Mouse (Mus musculus) pancreas, adult 10 weeks (tissue): ENCODE data around the gene Gm17581. TPM values are rescaled to one million over a fixed set of nuclear protein-coding genes. Genes with fewer than 3 reads are reported as not detected.

Source experiments
- polyA plus RNA-seq: library from polyadenylated mRNA; stranded (reverse); fragments of 350-450 nt; fragmentation: Illumina TruSeq; extraction: RNeasy Lipid Tissue Mini Kit (QIAGEN cat#74804); gene quantifications from one replicate; pipeline ENCODE4 v1.2.3, GENCODE M21; 2015; ENCODE audit warnings: low read depth, low replicate concordance; ENCODE audit not compliant: insufficient read depth

The Gm17581 gene
- polyA plus RNA-seq = not detected

GRCm38 (mm10) chr2:155735766-155736165 lies at the start of gene Gm17581:
Gene Gm17581 (minus strand): TSS chr2:155735866.

GRCm38 (mm10) chr2:155774927-155775684 lies 39.4 kb upstream of the Gm17581 start, which contains the start of gene Mmp24:
Gene Mmp24 (plus strand): TSS chr2:155775342.

GRCm38 (mm10) chr2:155751014-155751786 lies 15.5 kb upstream of the Gm17581 start, which contains the start of gene Procr:
Gene Procr (plus strand): TSS chr2:155751117.

GRCm38 (mm10) chr2:155729158-155729645 lies 6.5 kb downstream of the Gm17581 start, which contains the start of gene Edem2:
Gene Edem2 (minus strand): TSS chr2:155729475.

GRCm38 (mm10) chr2:155691723-155692493 lies 43.8 kb downstream of the Gm17581 start, which contains the start of gene Trpc4ap:
Gene Trpc4ap (minus strand): TSS chr2:155692384.

Other genes with a start within 250 kb of the Gm17581 start
- gene Acss2, start 217.9 kb downstream of the Gm17581 start, polyA plus RNA-seq = 6.0 TPM
- 4.5 TPM for gene Ggt7, start 217.6 kb downstream of the Gm17581 start, polyA plus RNA-seq
- gene Gss, start 143.1 kb downstream of the Gm17581 start, polyA plus RNA-seq = 3.0 TPM
- not detected for gene Myh7b, start 124.7 kb downstream of the Gm17581 start, polyA plus RNA-seq
- 34.8 TPM for gene Trpc4ap, start 43.5 kb downstream of the Gm17581 start, polyA plus RNA-seq
- gene Edem2, start 6.4 kb downstream of the Gm17581 start, polyA plus RNA-seq = 84.1 TPM
- 6.8 TPM for gene Procr, start 15.3 kb upstream of the Gm17581 start, polyA plus RNA-seq
- gene Mmp24, start 39.5 kb upstream of the Gm17581 start, polyA plus RNA-seq = 0.30 TPM
- gene BC029722, start 83.6 kb upstream of the Gm17581 start, polyA plus RNA-seq = 13.2 TPM
- 16.0 TPM for gene Eif6, start 91.1 kb upstream of the Gm17581 start, polyA plus RNA-seq
- gene Fam83c, start 99.0 kb upstream of the Gm17581 start, polyA plus RNA-seq = not detected
- gene Uqcc1, start 194.4 kb upstream of the Gm17581 start, polyA plus RNA-seq = 6.6 TPM
- not detected for gene Gm15557, start 204.9 kb upstream of the Gm17581 start, polyA plus RNA-seq
- not detected for gene Gdf5, start 209.5 kb upstream of the Gm17581 start, polyA plus RNA-seq
- gene Cep250, start 220.6 kb upstream of the Gm17581 start, polyA plus RNA-seq = 3.5 TPM